Mouse (Mus musculus): ENCODE results near the gene Olfr1228.

Gene Olfr1228

DNA sequence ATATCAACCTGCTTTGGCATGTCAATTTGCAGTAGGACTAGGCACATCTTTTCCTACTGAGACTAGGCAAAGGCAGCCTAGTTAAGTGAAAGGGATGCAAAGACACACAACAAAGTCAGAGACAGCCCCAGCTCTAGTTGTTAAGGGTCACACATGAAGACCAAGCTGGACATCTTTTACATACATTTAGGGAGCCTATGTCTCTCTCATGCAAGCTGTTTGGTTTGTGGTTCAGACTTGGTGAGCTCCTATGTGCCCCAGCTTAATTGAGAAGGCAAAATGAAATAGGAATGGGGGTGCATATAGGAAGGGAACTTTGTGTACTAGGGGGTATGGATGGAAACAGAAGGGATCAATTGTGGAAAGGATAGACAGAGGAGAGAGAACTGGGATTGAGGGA lies at the start of gene Olfr1228:
Gene Olfr1228 (minus strand): TSS at position 101 of the 400 bp plus-strand sequence.
- ChIA-PET CTCF (no interaction called here), POLR2A (interaction anchor here in 1 of 4 experiments (0.6 kb wide), 1 partner anchor 53 kb away, joined by 3 read pairs; no protein-coding TSS in a partner anchor)

DNA sequence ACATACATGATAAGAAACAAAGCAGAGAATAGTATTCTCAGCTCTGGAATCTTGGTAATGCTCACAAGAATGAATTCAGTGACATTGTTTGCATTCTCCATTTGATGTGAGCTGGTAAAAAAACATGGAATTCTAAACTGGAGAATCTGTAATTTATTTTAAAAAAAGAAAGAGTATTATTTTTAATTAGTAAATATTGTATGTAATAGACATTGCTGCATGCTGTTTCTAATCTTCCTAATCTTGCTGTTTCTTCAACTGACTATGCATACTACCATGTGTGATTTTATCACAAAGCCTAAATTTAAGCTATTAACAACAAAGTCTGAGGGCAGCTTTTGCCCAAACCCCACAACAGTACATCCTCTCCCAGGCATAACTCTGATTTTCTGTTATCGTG lies 43.3 kb upstream of the Olfr1228 start, which contains the start of gene Olfr1230:
Gene Olfr1230 (minus strand): TSS at position 101 of the 400 bp plus-strand sequence.
- ChIA-PET POLR2A (no interaction called here), CTCF (no interaction called here)

DNA sequence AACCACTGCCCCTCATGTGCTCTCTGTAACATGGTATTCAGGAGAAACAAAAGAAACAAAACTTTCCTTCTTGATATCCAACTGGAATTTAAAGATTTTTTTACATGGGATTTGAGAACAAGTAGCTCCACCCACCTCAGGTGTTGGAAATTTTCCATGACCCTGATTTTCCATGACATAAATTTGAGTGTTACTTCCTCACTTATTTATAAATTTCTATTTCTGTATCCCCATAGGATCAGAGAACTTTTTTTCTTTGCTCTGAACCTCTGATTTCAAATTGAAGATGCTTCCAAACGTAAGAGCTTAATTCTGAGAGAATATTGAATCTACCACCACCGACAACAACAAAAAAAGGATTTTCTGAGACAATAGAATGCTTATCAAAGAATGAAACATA lies 34.1 kb upstream of the Olfr1228 start, which contains the start of gene Olfr1229:
Gene Olfr1229 (minus strand): TSS at position 101 of the 400 bp plus-strand sequence.
- POLR2A ChIA-PET, result no interaction called here
- CTCF ChIA-PET, result interaction anchor here in 1 of 4 experiments (0.6 kb wide), 1 partner anchor 38 kb away, joined by 3 read pairs; no protein-coding TSS in a partner anchor

- ChIA-PET CTCF (no interaction called here), POLR2A (no interaction called here)
These were observed 53.9 kb downstream of the Olfr1228 start, which contains the start of gene Olfr1226 for GRCm38 (mm10) chr2:89199948-89200347. Gene Olfr1226 (minus strand): TSS chr2:89200048.

Measured in embryonic stem cell, embryonic (primary cell).